Mouse (Mus musculus) neural tube, embryonic 14.5 days (tissue): Measurements from ENCODE around the gene Chst3. TPM values are rescaled to one million over a fixed set of nuclear protein-coding genes. Genes with fewer than 3 reads are reported as not detected.
"Not testable (repeated sequence)": the region's sequence is repeated elsewhere in the genome, so short reads cannot be mapped to it uniquely, and the experiment has no call there.

Experiments used
- ATAC-seq: fragments of 200-750 bp; cut with Nextera tagmentation; 2 replicates; pipeline ENCODE4 v1.8.0; 2017; ENCODE audit warnings: low read depth, mild to moderate bottlenecking, moderate TSS enrichment, moderate library complexity
- H3K27ac ChIP-seq: fragments of 300-500 bp; sonication (generic); 2 replicates; pipeline ENCODE4 v1.5.1; 2014; ENCODE audit warnings: low read depth, mild to moderate bottlenecking, control low read depth, low read length, moderate library complexity, mixed read lengths
- H3K27me3 ChIP-seq: fragments of 300-500 bp; sonication (generic); 2 replicates; pipeline ENCODE4 v1.6.1; 2014; ENCODE audit warnings: low read length; ENCODE audit not compliant: control insufficient read depth, insufficient read depth
- H3K36me3 ChIP-seq: fragments of 300-500 bp; sonication (generic); 2 replicates; pipeline ENCODE4 v1.6.1; 2014; ENCODE audit warnings: low read length, mixed read lengths; ENCODE audit not compliant: control insufficient read depth, insufficient read depth
- H3K4me1 ChIP-seq: fragments of 300-500 bp; sonication (generic); 2 replicates; pipeline ENCODE4 v1.6.1; 2014; ENCODE audit warnings: low read length; ENCODE audit not compliant: control insufficient read depth, insufficient read depth
- H3K4me2 ChIP-seq: fragments of 300-500 bp; sonication (generic); 2 replicates; pipeline ENCODE4 v1.6.1; 2014; ENCODE audit warnings: mild to moderate bottlenecking, low read depth, low read length, control low read depth
- H3K4me3 ChIP-seq: fragments of 300-500 bp; sonication (generic); 2 replicates; pipeline ENCODE4 v1.5.1; 2014; ENCODE audit warnings: low read depth, low read length, control low read depth, mixed read lengths
- H3K9ac ChIP-seq: fragments of 300-500 bp; sonication (generic); replicated peaks from 2 replicates; pipeline ENCODE4 v1.6.1; 2014; ENCODE audit warnings: low read depth, mild to moderate bottlenecking, control low read depth, low read length, mixed read lengths
- H3K9me3 ChIP-seq: fragments of 300-500 bp; sonication (generic); 2 replicates; pipeline ENCODE4 v1.6.1; 2016; ENCODE audit warnings: low read length; ENCODE audit not compliant: control insufficient read depth
- WGBS: fragments of 180-500 bp; shearing (Covaris S2); extraction: QIAGEN DNeasy Blood & Tissue Kit; methylation state at CpG from one replicate; pipeline ENCODE4 v1.1.7; 2014; 5-methylcytosine and 5-hydroxymethylcytosine counted together
- polyA plus RNA-seq: library from polyadenylated mRNA; unstranded; fragments of >200 nt; fragmentation: Nextera tagmentation; extraction: Ambion mirVana; gene quantifications from 2 replicates; pipeline ENCODE4 v1.2.1, GENCODE M21; 2014

Chst3 gene
- polyA plus RNA-seq, 1 experiment from 2014 or later: 0.79 TPM

GRCm38 (mm10) chr10:60162973-60163255 lies 56.1 kb downstream of the Chst3 start:
- no peaks in the 10 kb centered on the region for H3K36me3 ChIP-seq
- no peak overlapping the region for H3K9ac ChIP-seq
- no peaks in the 10 kb centered on the region for H3K4me1 ChIP-seq
- H3K9me3 ChIP-seq: no peaks in the 10 kb centered on the region
- no peak overlapping the region for H3K27ac ChIP-seq
- H3K4me2 ChIP-seq: no peak overlapping the region
- WGBS: 93% methylated on average over 6 of the region's 6 CpGs
- no peak overlapping the region for H3K4me3 ChIP-seq
- ATAC-seq: no peak
- no peaks in the 10 kb centered on the region for H3K27me3 ChIP-seq

- 86% methylated on average over 8 of the region's 8 CpGs for WGBS
- H3K27ac ChIP-seq, ATAC-seq, H3K4me3 ChIP-seq, H3K36me3 ChIP-seq, H3K27me3 ChIP-seq, H3K9me3 ChIP-seq, H3K4me1 ChIP-seq, H3K9ac ChIP-seq, H3K4me2 ChIP-seq: not testable (repeated sequence)
Measured at GRCm38 (mm10) chr10:60162184-60162972, 56.7 kb downstream of the Chst3 start.

DNA sequence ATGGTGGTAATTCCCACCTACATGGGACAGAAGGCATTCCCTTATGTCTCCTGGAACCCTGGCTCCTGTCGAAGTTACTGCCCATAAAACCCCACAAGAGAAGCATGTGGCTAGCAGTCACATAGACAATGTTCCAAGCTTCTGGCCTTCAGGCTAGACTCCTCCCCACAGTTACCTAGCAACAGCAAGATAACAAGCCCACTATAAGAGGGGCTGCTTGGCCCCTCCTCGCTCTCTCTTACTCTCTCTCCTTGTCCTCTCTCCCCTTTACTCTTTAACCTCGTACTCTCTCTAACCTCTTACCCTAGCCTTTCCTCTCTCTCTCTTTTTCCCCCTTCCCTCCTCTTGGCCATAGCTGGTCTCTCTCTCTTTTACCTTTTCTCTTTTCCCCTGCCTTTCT lies 57.7 kb downstream of the Chst3 start:
- not testable (repeated sequence) for H3K9ac ChIP-seq, H3K27me3 ChIP-seq, ATAC-seq, H3K36me3 ChIP-seq, H3K4me1 ChIP-seq, H3K4me3 ChIP-seq, H3K9me3 ChIP-seq, H3K27ac ChIP-seq, H3K4me2 ChIP-seq
- WGBS: 61% methylated on average over 3 of the region's 3 CpGs

- ATAC-seq: no peak
Measured at GRCm38 (mm10) chr10:60158144-60158543, 60.9 kb downstream of the Chst3 start.

DNA sequence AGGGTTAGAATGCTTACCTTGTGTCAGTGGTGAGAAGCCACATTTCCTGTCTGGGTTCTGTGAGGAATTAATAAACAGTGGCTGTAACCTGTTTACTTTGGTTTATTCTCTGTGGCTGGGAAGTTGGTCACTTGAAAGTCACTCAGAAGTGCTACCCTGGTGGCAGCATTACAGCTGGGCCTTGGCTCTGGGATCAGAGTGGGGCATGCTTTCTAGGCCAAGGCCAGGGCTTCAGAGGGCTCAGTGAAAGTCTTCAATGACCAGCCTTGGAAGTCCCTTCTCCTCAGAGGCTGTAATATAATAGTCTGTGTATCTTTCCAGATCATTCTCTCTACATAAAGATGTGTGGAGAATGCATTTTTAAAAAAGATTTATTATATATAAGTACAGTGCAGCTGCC lies 63.0 kb downstream of the Chst3 start:
- no peaks in the 10 kb centered on the region for H3K9me3 ChIP-seq
- H3K36me3 ChIP-seq: no peaks in the 10 kb centered on the region
- no peak overlapping the region for H3K27ac ChIP-seq
- no peak overlapping the region for H3K4me3 ChIP-seq
- H3K4me2 ChIP-seq: no peak overlapping the region
- no peaks in the 10 kb centered on the region for H3K27me3 ChIP-seq
- no peak for ATAC-seq
- H3K4me1 ChIP-seq: no peaks in the 10 kb centered on the region
- no peak overlapping the region for H3K9ac ChIP-seq

More at GRCm38 (mm10) chr10:60158144-60158543, 60.9 kb downstream of the Chst3 start:
- Histone ChIP-seq H3K4me2 (no peak overlapping the region), H3K9ac (no peak overlapping the region), H3K4me3 (no peak overlapping the region), H3K27ac (no peak overlapping the region), H3K27me3 (no peaks in the 10 kb centered on the region), H3K4me1 (no peaks in the 10 kb centered on the region), H3K36me3 (no peaks in the 10 kb centered on the region), H3K9me3 (no peaks in the 10 kb centered on the region)
- WGBS: 90% methylated on average over 3 of the region's 3 CpGs

- Histone ChIP-seq H3K9ac (no peak overlapping the region), H3K27ac (no peak overlapping the region), H3K4me1 (no peaks in the 10 kb centered on the region), H3K4me3 (no peak overlapping the region), H3K36me3 (no peaks in the 10 kb centered on the region), H3K9me3 (no peaks in the 10 kb centered on the region), H3K27me3 (no peaks in the 10 kb centered on the region), H3K4me2 (no peak overlapping the region)
- 51% methylated on average over 6 of the region's 6 CpGs for WGBS
- ATAC-seq: no peak
Measured at GRCm38 (mm10) chr10:60151107-60151663, 67.9 kb downstream of the Chst3 start.

- Histone ChIP-seq H3K4me2 (no peak overlapping the region), H3K4me1 (no peaks in the 10 kb centered on the region), H3K27ac (no peak overlapping the region), H3K4me3 (no peak overlapping the region), H3K36me3 (no peaks in the 10 kb centered on the region), H3K9me3 (no peaks in the 10 kb centered on the region), H3K9ac (no peak overlapping the region), H3K27me3 (no peaks in the 10 kb centered on the region)
- peak; percentile 75; the same call in 1 of the 2 replicates for ATAC-seq
- 3% methylated on average over 5 of the region's 5 CpGs for WGBS
Measured at GRCm38 (mm10) chr10:60148087-60148486, 71.0 kb downstream of the Chst3 start.

DNA sequence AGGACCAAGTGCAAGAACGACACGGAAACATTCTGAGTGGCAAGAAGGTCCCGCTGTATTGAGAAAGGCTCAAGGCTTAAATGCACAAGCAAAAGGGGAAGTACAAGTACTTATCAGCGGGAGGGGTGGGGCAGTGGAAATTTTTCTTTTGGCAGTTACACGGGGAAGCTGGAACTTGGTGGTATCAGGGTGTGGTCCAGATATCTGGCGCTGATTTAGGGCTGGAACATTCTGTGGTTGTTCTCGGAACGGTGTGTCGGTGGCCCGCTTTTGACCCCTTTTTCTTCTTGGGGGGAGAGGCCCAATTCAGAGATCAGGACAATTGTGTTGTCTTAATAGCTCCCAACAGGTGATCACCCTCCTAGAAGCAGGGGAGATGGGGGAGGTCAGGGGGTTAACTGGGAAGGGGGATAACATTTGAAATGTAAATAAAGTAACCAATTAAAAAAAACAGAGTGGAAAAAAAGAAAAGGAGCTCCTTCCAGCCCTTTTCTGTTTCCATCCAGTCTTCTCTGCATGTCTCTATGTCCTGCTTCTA lies 71.5 kb downstream of the Chst3 start:
- not testable (repeated sequence) for H3K27ac ChIP-seq, H3K9me3 ChIP-seq, H3K27me3 ChIP-seq, H3K9ac ChIP-seq, H3K4me3 ChIP-seq, H3K4me2 ChIP-seq, H3K4me1 ChIP-seq, ATAC-seq, H3K36me3 ChIP-seq
- 63% methylated on average over 10 of the region's 10 CpGs for WGBS

- Histone ChIP-seq H3K4me1 (no peaks in the 10 kb centered on the region), H3K27ac (no peak overlapping the region), H3K27me3 (no peaks in the 10 kb centered on the region), H3K9ac (no peak overlapping the region), H3K9me3 (no peaks in the 10 kb centered on the region), H3K36me3 (no peaks in the 10 kb centered on the region), H3K4me3 (no peak overlapping the region), H3K4me2 (no peak overlapping the region)
- WGBS: 88% methylated on average over 3 of the region's 3 CpGs
- no peak for ATAC-seq
Measured at GRCm38 (mm10) chr10:60141656-60142160, 77.4 kb downstream of the Chst3 start.
